Mouse (Mus musculus): Measurements from ENCODE around the gene Tmem53. TPM values are rescaled to one million over a fixed set of nuclear protein-coding genes. Genes with fewer than 3 reads are reported as not detected.

The Tmem53 gene
- polyA plus RNA-seq, 1 experiment from 2014 or later, result 12.9 TPM

- ATAC-seq (ENCODE audit: low FRiP score, low TSS enrichment) (peak; percentile 87), DNase-seq (ENCODE audit: low spot score) (peak; percentile 89)
- TF ChIP-seq CTCF (IDR thresholded peaks at IDR 0.05; ENCODE audit: low read depth), result no peak
- TF ChIP-seq EP300 (optimal IDR thresholded peaks at IDR 0.05), result no peak
- Histone ChIP-seq H3K27me3 (ENCODE audit: control insufficient read depth, insufficient read depth, low read length) (no peaks in the 10 kb centered on the region), H3K36me3 (ENCODE audit: control insufficient read depth, insufficient read depth, low read length) (peaks cover 11% of the 10 kb centered on the region; the same call in 1 of the 2 replicates), H3K4me1 (replicated peaks; ENCODE audit: control insufficient read depth, insufficient read depth) (no peaks in the 10 kb centered on the region), H3K4me2 (replicated peaks; ENCODE audit: low read depth) (peak overlapping the region; percentile 76), H3K9me3 (ENCODE audit: control insufficient read depth, low read length) (no peaks in the 10 kb centered on the region), H3K27ac (replicated peaks) (peak overlapping the region; percentile 98), H3K9ac (ENCODE audit: low read length) (peak overlapping the region; percentile 86), H3K4me3 (ENCODE audit: low read depth, low read length) (peak overlapping the region; percentile 72)
- under 1% methylated on average over 40 of the region's 80 CpGs for WGBS
These were observed 37.4 kb downstream of the Tmem53 start for GRCm38 (mm10) chr4:117288927-117289801.

DNA sequence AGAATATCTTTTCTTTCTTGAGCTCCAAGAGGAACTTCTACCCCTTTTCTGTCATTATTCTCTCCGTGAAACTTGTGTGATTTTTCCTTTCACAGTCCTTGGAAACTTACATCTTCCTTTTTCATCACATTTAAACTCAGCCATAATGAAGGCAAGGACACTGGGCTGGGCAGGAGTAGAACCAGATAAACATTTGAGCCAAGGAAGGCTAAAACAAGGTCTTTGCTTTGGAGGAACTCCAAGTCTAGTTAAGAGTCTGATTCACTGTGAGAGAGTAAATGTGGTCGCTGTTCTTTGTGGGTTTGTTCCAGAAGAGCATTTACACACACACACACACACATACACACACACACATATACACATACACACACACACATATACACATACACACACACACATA, 39.9 kb downstream of the Tmem53 start:
- H3K4me2 ChIP-seq (replicated peaks; ENCODE audit: low read depth), result no peak overlapping the region
- H3K27ac ChIP-seq (replicated peaks), result no peak overlapping the region
- no peaks in the 10 kb centered on the region for H3K36me3 ChIP-seq (ENCODE audit: control insufficient read depth, insufficient read depth, low read length)
- H3K9me3 ChIP-seq (ENCODE audit: control insufficient read depth, low read length), result no peaks in the 10 kb centered on the region
- 57% methylated on average over 2 of the region's 2 CpGs for WGBS
- no peaks in the 10 kb centered on the region for H3K27me3 ChIP-seq (ENCODE audit: control insufficient read depth, insufficient read depth, low read length)
- TF ChIP-seq CTCF (IDR thresholded peaks at IDR 0.05; ENCODE audit: low read depth) (no peak), EP300 (optimal IDR thresholded peaks at IDR 0.05) (no peak)
- no peaks in the 10 kb centered on the region for H3K4me1 ChIP-seq (replicated peaks; ENCODE audit: control insufficient read depth, insufficient read depth)
- DNase-seq (ENCODE audit: low spot score), result no peak
- ATAC-seq (ENCODE audit: low FRiP score, low TSS enrichment), result no peak
- no peak overlapping the region for H3K9ac ChIP-seq (ENCODE audit: low read length)
- no peak overlapping the region for H3K4me3 ChIP-seq (ENCODE audit: low read depth, low read length)

DNA sequence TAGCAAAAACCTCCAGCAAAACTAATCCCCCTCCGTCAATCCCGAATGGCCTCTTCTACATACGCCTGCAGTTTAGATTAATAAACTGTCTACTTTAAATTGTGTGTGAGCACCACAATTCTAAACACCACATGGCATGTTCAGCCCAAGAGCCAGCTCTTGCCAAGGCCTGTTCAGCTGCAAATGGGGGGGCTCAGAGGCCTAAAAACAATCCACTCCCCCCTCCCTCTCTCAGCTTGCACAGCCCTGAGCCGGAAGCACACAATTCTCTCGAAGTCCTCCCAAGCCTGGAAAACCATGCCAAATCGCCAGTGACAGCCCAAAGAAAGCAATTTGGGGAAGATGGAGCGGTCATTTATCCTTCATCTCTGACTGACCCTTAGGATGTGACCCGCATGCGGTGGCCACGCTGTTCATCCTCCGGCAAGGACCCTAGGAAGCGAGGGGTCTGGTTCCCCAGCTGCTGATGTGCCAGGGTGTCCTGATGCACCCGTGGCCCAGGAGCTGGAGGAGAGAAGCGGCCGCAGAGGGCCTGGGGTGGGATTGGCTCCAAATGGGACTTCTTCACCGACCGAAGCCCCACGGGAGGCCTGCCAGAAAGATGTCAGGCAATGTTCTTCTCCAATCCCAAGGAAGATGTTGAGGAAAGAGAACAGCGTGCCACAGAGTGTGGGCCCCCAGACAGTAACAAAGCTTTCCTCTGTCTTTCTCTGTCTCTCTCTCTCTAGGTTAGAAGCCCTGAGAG, 45.3 kb downstream of the Tmem53 start:
- 62% methylated on average over 19 of the region's 19 CpGs for WGBS
- H3K36me3 ChIP-seq (ENCODE audit: control insufficient read depth, insufficient read depth, low read length), result no peaks in the 10 kb centered on the region
- no peak overlapping the region for H3K4me3 ChIP-seq (ENCODE audit: low read depth, low read length)
- ATAC-seq (ENCODE audit: low FRiP score, low TSS enrichment), result no peak
- H3K4me2 ChIP-seq (replicated peaks; ENCODE audit: low read depth), result no peak overlapping the region
- no peak for TF ChIP-seq EP300 (optimal IDR thresholded peaks at IDR 0.05)
- H3K9me3 ChIP-seq (ENCODE audit: control insufficient read depth, low read length), result no peaks in the 10 kb centered on the region
- peaks cover 2% of the 10 kb centered on the region; the same call in 1 of the 2 replicates for H3K27me3 ChIP-seq (ENCODE audit: control insufficient read depth, insufficient read depth, low read length)
- H3K27ac ChIP-seq (replicated peaks), result no peak overlapping the region
- DNase-seq (ENCODE audit: low spot score), result no peak
- peak overlapping the region; percentile 13; the same call in 1 of the 2 replicates for H3K9ac ChIP-seq (ENCODE audit: low read length)
- no peaks in the 10 kb centered on the region for H3K4me1 ChIP-seq (replicated peaks; ENCODE audit: control insufficient read depth, insufficient read depth)

DNA sequence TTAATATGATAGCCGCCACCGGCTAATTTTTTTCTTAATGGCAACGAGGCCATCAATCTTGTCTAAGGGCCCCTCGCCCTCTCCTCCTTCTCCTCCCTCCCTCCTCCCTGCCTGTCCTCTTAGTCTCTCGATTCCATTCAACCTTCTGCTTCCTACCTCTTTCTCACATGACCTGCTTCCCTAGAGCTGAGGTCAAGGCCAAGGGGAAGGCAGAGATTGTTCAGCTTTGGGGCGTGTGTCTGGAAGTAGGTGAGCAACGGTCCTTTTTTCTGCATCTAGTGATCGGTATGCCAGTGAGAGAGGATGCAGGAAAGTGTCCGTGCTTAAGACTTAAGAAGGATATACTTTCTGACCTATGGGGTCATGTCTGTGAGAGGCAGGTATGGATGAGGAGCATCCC, 46.1 kb downstream of the Tmem53 start:
- no peak for DNase-seq (ENCODE audit: low spot score)
- WGBS, result 62% methylated on average over 9 of the region's 9 CpGs
- no peaks in the 10 kb centered on the region for H3K9me3 ChIP-seq (ENCODE audit: control insufficient read depth, low read length)
- H3K36me3 ChIP-seq (ENCODE audit: control insufficient read depth, insufficient read depth, low read length), result no peaks in the 10 kb centered on the region
- TF ChIP-seq CTCF (IDR thresholded peaks at IDR 0.05; ENCODE audit: low read depth) (no peak), EP300 (optimal IDR thresholded peaks at IDR 0.05) (no peak)
- no peak overlapping the region for H3K4me3 ChIP-seq (ENCODE audit: low read depth, low read length)
- no peak overlapping the region for H3K4me2 ChIP-seq (replicated peaks; ENCODE audit: low read depth)
- peaks cover 2% of the 10 kb centered on the region; the same call in 1 of the 2 replicates for H3K27me3 ChIP-seq (ENCODE audit: control insufficient read depth, insufficient read depth, low read length)
- H3K9ac ChIP-seq (ENCODE audit: low read length), result no peak overlapping the region
- H3K4me1 ChIP-seq (replicated peaks; ENCODE audit: control insufficient read depth, insufficient read depth), result no peaks in the 10 kb centered on the region
- H3K27ac ChIP-seq (replicated peaks), result no peak overlapping the region
- no peak for ATAC-seq (ENCODE audit: low FRiP score, low TSS enrichment)

- Histone ChIP-seq H3K4me2 (replicated peaks; ENCODE audit: low read depth) (no peak overlapping the region), H3K36me3 (ENCODE audit: control insufficient read depth, insufficient read depth, low read length) (no peaks in the 10 kb centered on the region), H3K9ac (ENCODE audit: low read length) (no peak overlapping the region), H3K4me3 (ENCODE audit: low read depth, low read length) (no peak overlapping the region), H3K4me1 (replicated peaks; ENCODE audit: control insufficient read depth, insufficient read depth) (peaks cover 6% of the 10 kb centered on the region; the same call in 1 of the 2 replicates), H3K9me3 (ENCODE audit: control insufficient read depth, low read length) (no peaks in the 10 kb centered on the region), H3K27me3 (ENCODE audit: control insufficient read depth, insufficient read depth, low read length) (peaks cover 4% of the 10 kb centered on the region; the same call in 1 of the 2 replicates), H3K27ac (replicated peaks) (no peak overlapping the region)
- ATAC-seq (ENCODE audit: low FRiP score, low TSS enrichment) (no peak), DNase-seq (ENCODE audit: low spot score) (no peak)
- 80% methylated on average over 10 of the region's 10 CpGs for WGBS
- no peak for TF ChIP-seq CTCF (IDR thresholded peaks at IDR 0.05; ENCODE audit: low read depth)
These were observed 48.2 kb downstream of the Tmem53 start for GRCm38 (mm10) chr4:117299921-117300320.
